In genomic region chr1:84934151-84934502, GRCm38 (mm10) we compare ENCODE assay signal across 8 mouse cellular contexts. TPM values are rescaled to one million over a fixed set of nuclear protein-coding genes. Genes with fewer than 3 reads are reported as not detected.
DNase-seq lines count a peak whose midpoint lies in the region; ATAC-seq lines count a peak whose summit lies in the region.

No protein-coding gene starts in this region.

- H3K9me3 ChIP-seq in hindbrain, embryonic 10.5 days: no peaks in the 10 kb centered on the region
- no peaks in the 10 kb centered on the region for H3K9me3 ChIP-seq in midbrain, embryonic 13.5 days

- peak overlapping the region; percentile 89 for H3K27ac ChIP-seq in hindbrain, embryonic 10.5 days
- peak overlapping the region; percentile 96 for H3K27ac ChIP-seq in midbrain, embryonic 13.5 days

- under 1% methylated on average over 12 of the region's 12 CpGs for WGBS in hindbrain, embryonic 10.5 days
- WGBS in midbrain, embryonic 13.5 days: 1% methylated on average over 12 of the region's 12 CpGs

- H3K4me1 ChIP-seq in hindbrain, embryonic 10.5 days (replicated peaks): 0 out of 2 replicates have a peak, but pooled peaks cover 4% of the 10 kb centered on the region
- peaks cover 17% of the 10 kb centered on the region for H3K4me1 ChIP-seq in midbrain, embryonic 13.5 days (replicated peaks)

- peak overlapping the region; percentile 69 for H3K4me2 ChIP-seq in midbrain, embryonic 13.5 days (replicated peaks)

- H3K4me3 ChIP-seq in hindbrain, embryonic 10.5 days: peak overlapping the region; percentile 70
- H3K4me3 ChIP-seq in midbrain, embryonic 13.5 days (replicated peaks): peak overlapping the region; percentile 74

- peak; percentile 16; the same call in 1 of the 2 replicates for ATAC-seq in midbrain, embryonic 13.5 days
- ATAC-seq in erythroblast, adult 5-6 weeks (replicated peaks; ENCODE audit: low FRiP score, poor library complexity, severe bottlenecking): no peak

- H3K36me3 ChIP-seq in hindbrain, embryonic 10.5 days: no peaks in the 10 kb centered on the region
- peaks cover 2% of the 10 kb centered on the region for H3K36me3 ChIP-seq in midbrain, embryonic 13.5 days

- H3K27me3 ChIP-seq in hindbrain, embryonic 10.5 days (ENCODE audit: insufficient read depth, poor library complexity, severe bottlenecking): peaks cover 20% of the 10 kb centered on the region
- no peaks in the 10 kb centered on the region for H3K27me3 ChIP-seq in midbrain, embryonic 13.5 days

- H3K9ac ChIP-seq in midbrain, embryonic 13.5 days (replicated peaks): peak overlapping the region; percentile 93

- peak; percentile 5 to 23 for DNase-seq in layer of hippocampus, adult 18-20 months (ENCODE audit: low spot score in 2 of 2)
- no peak for DNase-seq in layer of hippocampus, adult 11-12 months (ENCODE audit: low spot score)
- peak; percentile 54 for DNase-seq in embryo, embryonic 10.5 days (ENCODE audit: low spot score)
- DNase-seq in hindbrain, embryonic 10.5 days (ENCODE audit: low spot score): peak; percentile 59
- DNase-seq in gastrocnemius, adult 18-20 months (ENCODE audit: low spot score): no peak
- no peak for DNase-seq in layer of hippocampus, postnatal 14 days (ENCODE audit: low spot score in 2 of 2)

RNA-seq across cellular contexts. Expression of gene Slc16a14, which starts 0.8 kb away (rescaled TPM):
- 10 to 100 TPM; 11.7 to 12.4 TPM for total RNA-seq in layer of hippocampus, adult 18-20 months (2021)
- polyA plus RNA-seq in hindbrain, embryonic 10.5 days (2016; fragmentation: Nextera tagmentation; extraction: Ambion mirVana): 1.3 and 3.7 TPM in 2 replicates
- polyA plus RNA-seq in midbrain, embryonic 13.5 days (2015; fragmentation: Nextera tagmentation; extraction: Ambion mirVana): 18.9 and 20.6 TPM in 2 replicates
- total RNA-seq in gastrocnemius, adult 18-20 months (2021): under 1 TPM in 1 of 2 experiments, not detected in 1; 0.21 TPM
- 10 to 100 TPM; 22.0 to 26.0 TPM for total RNA-seq in layer of hippocampus, postnatal 14 days (2021)
- total RNA-seq in erythroblast, adult 5-6 weeks (2015; ENCODE audit: low replicate concordance): not detected in 2 replicates
- total RNA-seq in erythroblast, adult 5-6 weeks (2017; ENCODE audit: low replicate concordance): not detected in 2 replicates

Comparison
In these comparisons a context has a peak if more than half of its experiments do, and no peak if none do; other contexts are left out.
1. DNase-seq: peak in layer of hippocampus, adult 18-20 months (2 of 2), embryo, embryonic 10.5 days (single experiment) and hindbrain, embryonic 10.5 days (single experiment); none in layer of hippocampus, adult 11-12 months (single experiment), gastrocnemius, adult 18-20 months (single experiment) and layer of hippocampus, postnatal 14 days (0 of 2).
2. RNA of gene Slc16a14, which starts 0.8 kb away (total RNA-seq): 22.0 to 26.0 TPM in layer of hippocampus, postnatal 14 days and 11.7 to 12.4 TPM in layer of hippocampus, adult 18-20 months; 0.21 TPM in gastrocnemius, adult 18-20 months and not detected in erythroblast, adult 5-6 weeks; every median in the first group is over 10 times any median in the second.